Mouse (Mus musculus) inflammation-experienced regulatory T-cells, adult 16 weeks (primary cell): ENCODE results near the gene Mybbp1a. TPM values are rescaled to one million over a fixed set of nuclear protein-coding genes. Genes with fewer than 3 reads are reported as not detected.

Source experiments
- polyA plus RNA-seq: library from polyadenylated mRNA; unstranded; fragments of 100-300 nt; shearing (Covaris generic); gene quantifications from one replicate; pipeline ENCODE4 v1.2.1, GENCODE M21; 2017

Mybbp1a gene
- polyA plus RNA-seq, result 123 TPM

GRCm38 (mm10) chr11:72440965-72441664 is at the start of gene Mybbp1a:
Gene Mybbp1a (plus strand): TSS chr11:72441355.

GRCm38 (mm10) chr11:72411093-72411921 is 29.8 kb upstream of the Mybbp1a start, which contains the start of gene Smtnl2:
Gene Smtnl2 (minus strand): TSS chr11:72411713.

GRCm38 (mm10) chr11:72434963-72435693 is 6.0 kb upstream of the Mybbp1a start, which contains the start of gene Ggt6:
Gene Ggt6 (plus strand): TSS chr11:72435526.

GRCm38 (mm10) chr11:72489881-72490301 is 48.7 kb downstream of the Mybbp1a start, which contains the start of gene Spns2:
Gene Spns2 (minus strand): TSS chr11:72489904.

Other genes starting within 250 kb of the Mybbp1a start
- gene Gm43951, start 234.5 kb upstream of the Mybbp1a start, polyA plus RNA-seq, result 0.39 TPM
- 39.8 TPM for gene 4933427D14Rik, start 233.9 kb upstream of the Mybbp1a start, polyA plus RNA-seq
- 109 TPM for gene Txndc17, start 233.8 kb upstream of the Mybbp1a start, polyA plus RNA-seq
- gene Med31, start 225.8 kb upstream of the Mybbp1a start, polyA plus RNA-seq, result 26.4 TPM
- gene Slc13a5, start 174.1 kb upstream of the Mybbp1a start, polyA plus RNA-seq, result not detected
- gene Xaf1, start 139.7 kb upstream of the Mybbp1a start, polyA plus RNA-seq, result 87.9 TPM
- gene Fbxo39, start 126.9 kb upstream of the Mybbp1a start, polyA plus RNA-seq, result 0.34 TPM
- gene Tekt1, start 78.9 kb upstream of the Mybbp1a start, polyA plus RNA-seq, result not detected
- gene Smtnl2, start 29.6 kb upstream of the Mybbp1a start, polyA plus RNA-seq, result not detected
- not detected for gene Ggt6, start 5.8 kb upstream of the Mybbp1a start, polyA plus RNA-seq
- not detected for gene Spns2, start 48.5 kb downstream of the Mybbp1a start, polyA plus RNA-seq
- 0.76 TPM for gene Spns3, start 109.2 kb downstream of the Mybbp1a start, polyA plus RNA-seq
- 67.1 TPM for gene Ube2g1, start 165.9 kb downstream of the Mybbp1a start, polyA plus RNA-seq
- 77.0 TPM for gene Ankfy1, start 248.7 kb downstream of the Mybbp1a start, polyA plus RNA-seq